Mouse (Mus musculus) small intestine, adult 2 months (tissue): Measurements from ENCODE around the gene Gm5141. TPM values are rescaled to one million over a fixed set of nuclear protein-coding genes. Genes with fewer than 3 reads are reported as not detected.
"Not testable (repeated sequence)": the region's sequence is repeated elsewhere in the genome, so short reads cannot be mapped to it uniquely, and the experiment has no call there.

Experiments
- H3K27ac ChIP-seq: fragments of 200-500 bp; 2 replicates; pipeline ENCODE4 v1.5.1; 2012; ENCODE audit warnings: low read depth, low read length, control low read depth, inconsistent platforms; ENCODE audit not compliant: insufficient read depth
- H3K27me3 ChIP-seq: fragments of 200-500 bp; 2 replicates; pipeline ENCODE4 v1.6.1; 2012; ENCODE audit warnings: mild to moderate bottlenecking, moderate library complexity, low read length, inconsistent platforms; ENCODE audit not compliant: control insufficient read depth, insufficient read depth
- H3K36me3 ChIP-seq: fragments of 200-500 bp; 2 replicates; pipeline ENCODE4 v1.6.1; 2012; ENCODE audit warnings: mild to moderate bottlenecking, low read length, control low read depth, inconsistent platforms; ENCODE audit not compliant: control insufficient read depth, insufficient read depth
- H3K4me1 ChIP-seq: fragments of 200-500 bp; 2 replicates; pipeline ENCODE4 v1.6.1; 2012; ENCODE audit warnings: low read length, inconsistent platforms, mixed read lengths; ENCODE audit not compliant: control insufficient read depth, insufficient read depth, insufficient read length
- H3K4me3 ChIP-seq: fragments of 200-500 bp; 2 replicates; pipeline ENCODE4 v1.5.1; 2012; ENCODE audit warnings: low read depth, mild to moderate bottlenecking, control low read depth, inconsistent platforms, low read length, moderate library complexity
- CTCF ChIP-seq: fragments of 200-500 bp; IDR thresholded peaks from 2 replicates; pipeline ENCODE4 v1.5.1; 2012; ENCODE audit warnings: low read depth, mild to moderate bottlenecking, control low read depth, inconsistent platforms, low read length, moderate library complexity, mixed read lengths; ENCODE audit not compliant: insufficient replicate concordance, insufficient read length; ENCODE audit errors: extremely low read depth
- POLR2A ChIP-seq: fragments of 200-500 bp; IDR thresholded peaks from 2 replicates; pipeline ENCODE4 v1.6.1; 2012; ENCODE audit warnings: low read depth, mild to moderate bottlenecking, control low read depth, inconsistent platforms, low read length, moderate library complexity
- WGBS: fragments of 180-500 bp; shearing (Covaris S2); methylation state at CpG from one replicate; pipeline ENCODE4 v1.1.7; 2018; 5-methylcytosine and 5-hydroxymethylcytosine counted together
- polyA plus RNA-seq: library from polyadenylated mRNA; depleted of rRNA; stranded (reverse); fragments of >200 nt; gene quantifications from 2 replicates; pipeline ENCODE4 v1.2.3, GENCODE M21; 2012; rRNA removed

Gm5141 gene
- not detected in 2 replicates for polyA plus RNA-seq

- WGBS = 1% methylated on average over 23 of the region's 23 CpGs
- not testable (repeated sequence) for H3K36me3 ChIP-seq, H3K4me1 ChIP-seq, H3K27me3 ChIP-seq, H3K27ac ChIP-seq
- peak within 1 kb of the TSS; percentile 80 for H3K4me3 ChIP-seq
Measured at GRCm38 (mm10) chr13:62785199-62786134, at the start of gene Gm5141. TSS of gene Gm5141 (minus strand) at chr13:62785808.

DNA sequence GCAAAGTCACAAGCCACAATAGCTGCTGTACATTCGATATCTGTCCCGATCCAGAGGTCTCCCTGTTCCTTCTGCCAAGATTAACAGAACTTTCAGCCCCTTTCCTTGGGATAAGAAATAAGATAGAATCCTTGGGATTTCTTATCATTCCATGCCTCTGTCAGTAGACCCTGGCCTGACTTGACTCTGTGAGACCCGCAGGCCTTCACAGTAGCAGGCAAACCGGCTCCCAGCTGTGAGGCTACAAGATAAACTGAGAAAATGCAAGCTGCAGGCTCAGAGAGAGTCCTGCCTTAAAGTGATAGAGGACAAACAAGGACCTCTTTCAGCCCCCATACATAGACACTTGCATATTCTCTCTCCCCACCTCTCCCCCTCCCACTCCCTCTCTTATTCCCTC is 47.7 kb upstream of the Gm5141 start:
- Histone ChIP-seq H3K4me1 (peaks cover 4% of the 10 kb centered on the region), H3K27ac (peak overlapping the region; percentile 50), H3K36me3 (peaks cover 20% of the 10 kb centered on the region), H3K27me3 (no peaks in the 10 kb centered on the region), H3K4me3 (no peak overlapping the region)
- TF ChIP-seq CTCF (no peak), POLR2A (no peak)
- 71% methylated on average over 4 of the region's 4 CpGs for WGBS

DNA sequence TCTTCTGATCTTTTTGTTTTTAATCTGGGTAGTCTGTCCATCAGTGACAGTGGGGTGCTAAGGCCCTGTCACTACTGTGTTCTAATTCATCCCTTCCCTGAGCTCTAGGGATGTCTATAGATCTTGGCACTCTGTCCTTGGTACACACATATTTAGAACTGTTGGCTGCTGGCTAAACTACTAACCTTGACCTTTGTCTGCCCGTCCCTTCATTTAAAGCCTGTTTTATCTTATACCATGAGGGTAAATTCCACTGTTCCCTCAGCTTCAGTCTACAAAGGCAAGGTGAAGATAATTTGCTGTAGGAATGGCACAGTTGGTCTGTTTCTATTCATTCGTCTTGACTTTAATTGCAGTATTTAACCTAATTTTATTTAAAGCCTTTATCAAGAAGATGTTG is 46.6 kb upstream of the Gm5141 start:
- Histone ChIP-seq H3K27ac (peak overlapping the region; percentile 62; the same call in 1 of the 2 replicates), H3K4me1 (peaks cover 4% of the 10 kb centered on the region), H3K36me3 (peaks cover 15% of the 10 kb centered on the region), H3K4me3 (no peak overlapping the region), H3K27me3 (no peaks in the 10 kb centered on the region)
- 31% methylated on average over 2 of the region's 2 CpGs for WGBS
- TF ChIP-seq POLR2A (no peak), CTCF (no peak)

DNA sequence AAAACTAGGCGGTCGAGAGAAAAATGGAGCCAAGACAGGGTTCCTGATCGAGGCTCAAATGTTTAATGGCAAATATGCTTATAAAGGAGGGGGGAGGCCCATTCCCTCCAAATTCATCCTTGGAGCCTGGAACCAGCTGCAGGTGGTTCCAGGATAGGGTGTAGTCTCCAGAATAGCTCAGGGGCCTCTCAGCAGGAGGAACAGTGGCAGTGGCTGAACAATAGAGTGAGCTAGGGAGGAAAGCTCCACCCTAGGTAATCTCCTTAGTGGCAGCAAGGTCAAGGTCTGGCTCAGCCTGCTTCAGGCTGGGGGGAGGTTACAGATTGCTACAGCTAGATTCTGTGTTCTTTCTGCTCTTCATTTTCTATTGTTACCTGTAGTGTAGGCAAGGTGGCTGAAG is 30.1 kb upstream of the Gm5141 start:
- H3K27ac ChIP-seq, H3K4me1 ChIP-seq, H3K4me3 ChIP-seq, H3K27me3 ChIP-seq, H3K36me3 ChIP-seq: not testable (repeated sequence)
- 84% methylated on average over 3 of the region's 3 CpGs for WGBS

GRCm38 (mm10) chr13:62812713-62813112 is 27.1 kb upstream of the Gm5141 start:
- WGBS = 5% methylated on average over 32 of the region's 32 CpGs
- Histone ChIP-seq H3K4me3 (peak overlapping the region; percentile 44; the same call in 1 of the 2 replicates), H3K27ac (no peak overlapping the region), H3K4me1 (no peaks in the 10 kb centered on the region), H3K27me3 (no peaks in the 10 kb centered on the region), H3K36me3 (no peaks in the 10 kb centered on the region)
- no peak for TF ChIP-seq CTCF

DNA sequence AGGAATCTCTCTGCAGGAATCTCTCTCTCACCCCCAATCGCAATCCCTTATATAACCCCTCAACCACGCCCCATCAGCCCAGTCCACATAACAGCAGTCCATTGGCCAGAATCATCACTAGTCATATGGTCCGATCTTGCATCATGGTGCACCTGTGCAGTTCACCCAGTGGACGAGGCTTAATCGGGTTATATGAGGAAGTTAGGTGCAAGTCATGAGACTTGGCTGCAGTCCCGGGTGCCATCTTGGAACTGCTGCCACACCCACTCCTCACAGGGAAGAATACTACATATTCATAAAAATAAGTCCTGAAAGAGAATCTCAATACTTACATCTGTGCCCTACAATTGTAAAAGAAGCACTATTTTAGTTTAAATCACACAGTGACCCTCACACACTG is 22.4 kb upstream of the Gm5141 start:
- H3K4me3 ChIP-seq, H3K27ac ChIP-seq, H3K27me3 ChIP-seq, H3K36me3 ChIP-seq, H3K4me1 ChIP-seq: not testable (repeated sequence)
- WGBS = 71% methylated on average over 6 of the region's 6 CpGs

DNA sequence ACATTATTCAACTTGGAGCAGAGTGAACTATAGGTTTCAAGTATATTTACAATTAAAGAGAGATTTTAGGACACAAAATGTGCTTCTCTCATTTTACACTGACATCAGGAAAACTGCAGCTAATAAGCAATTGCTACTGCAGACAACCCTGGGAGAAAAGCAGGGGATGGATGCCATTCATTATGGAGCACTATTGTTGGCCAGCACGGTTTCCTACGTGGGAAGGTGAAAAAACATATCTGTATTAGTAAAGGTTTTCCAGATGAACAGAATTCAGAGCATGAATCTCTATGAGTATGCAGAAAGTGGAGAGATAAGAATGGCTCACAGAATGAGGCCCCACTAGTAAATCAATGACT is 506 bp upstream of the Gm5141 start:
- H3K4me1 ChIP-seq, H3K36me3 ChIP-seq, H3K27ac ChIP-seq, H3K27me3 ChIP-seq: not testable (repeated sequence)
- 56% methylated on average over 2 of the region's 2 CpGs for WGBS
- H3K4me3 ChIP-seq = peak overlapping the region; percentile 80

DNA sequence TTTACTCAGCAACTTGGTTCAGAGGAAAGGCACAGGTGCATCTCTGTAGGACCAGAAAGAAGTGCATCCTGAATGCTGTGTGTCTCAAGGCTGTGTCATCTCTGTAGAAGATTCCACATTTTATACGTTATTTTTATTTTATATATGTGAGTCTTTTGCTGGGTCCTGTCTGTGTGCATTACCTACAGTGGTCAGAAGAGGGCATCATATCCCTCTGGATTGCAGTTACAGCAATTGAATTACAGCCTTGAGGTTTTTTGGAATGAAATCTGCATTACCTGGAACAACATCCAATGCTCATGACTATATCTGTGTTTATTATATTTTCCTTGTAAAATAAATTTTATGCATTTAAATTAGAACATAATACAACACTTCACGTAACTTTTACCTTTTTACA is 21.8 kb downstream of the Gm5141 start:
- not testable (repeated sequence) for H3K36me3 ChIP-seq, H3K27me3 ChIP-seq, H3K27ac ChIP-seq, H3K4me1 ChIP-seq, H3K4me3 ChIP-seq
- 62% methylated on average over 2 of the region's 2 CpGs for WGBS

- 7% methylated on average over 20 of the region's 20 CpGs for WGBS
Measured at GRCm38 (mm10) chr13:62760432-62761415, 24.9 kb downstream of the Gm5141 start, which contains the start of gene Platr25. TSS of gene Platr25 (minus strand) at chr13:62760709.

More at GRCm38 (mm10) chr13:62760432-62761415, 24.9 kb downstream of the Gm5141 start, which contains the start of gene Platr25:
- not testable (repeated sequence) for H3K4me1 ChIP-seq, H3K27me3 ChIP-seq, H3K36me3 ChIP-seq, H3K27ac ChIP-seq
- peak within 1 kb of the TSS; percentile 74 for H3K4me3 ChIP-seq
